Mouse (Mus musculus): Measurements from ENCODE around the gene Pigq.

DNA sequence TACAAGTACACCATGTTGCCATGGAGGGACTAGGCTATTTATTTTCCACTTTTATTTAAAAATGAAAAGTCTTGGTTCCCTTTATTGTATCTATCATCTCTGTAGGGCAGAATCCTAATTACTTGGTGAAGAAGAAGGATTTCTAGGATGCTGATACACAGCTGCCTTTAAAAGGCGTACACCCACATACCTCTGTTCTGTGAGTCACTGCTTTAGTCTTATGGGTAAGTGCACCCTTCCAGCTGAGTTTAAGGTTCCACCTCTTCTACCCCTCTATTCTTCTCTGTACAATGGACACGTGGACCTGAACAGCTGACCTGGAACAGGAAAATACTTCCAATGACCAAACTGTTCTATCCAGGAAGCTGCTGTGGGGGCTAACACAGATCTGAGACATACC lies 37.1 kb downstream of the Pigq start:
- TF ChIP-seq CTCF (IDR thresholded peaks at IDR 0.05; ENCODE audit: extremely low read depth, insufficient read depth, insufficient read length, insufficient replicate concordance) (no peak), POLR2A (IDR thresholded peaks at IDR 0.05; ENCODE audit: low read depth, low read length) (no peak)

Measured in spleen, adult 2 months (tissue).